Mouse (Mus musculus) liver, adult 2 months (tissue): ENCODE data around the gene Ncf1.

ENCODE experiments used
- CTCF ChIP-seq: fragments of 200-500 bp; IDR thresholded peaks from 2 replicates; pipeline ENCODE4 v1.5.1; 2011; ENCODE audit warnings: low read depth, low read length, control low read depth
- POLR2A ChIP-seq: fragments of 200-500 bp; IDR thresholded peaks from 2 replicates; pipeline ENCODE4 v1.6.1; 2011; ENCODE audit warnings: low read length, control low read depth; ENCODE audit not compliant: insufficient read depth; ENCODE audit errors: extremely low read depth

- TF ChIP-seq POLR2A (no peak), CTCF (no peak)
Observed at GRCm38 (mm10) chr5:134250601-134251000, 21.2 kb upstream of the Ncf1 start.
